Mouse (Mus musculus) cerebellum, postnatal 25 days (tissue): ENCODE measurements around the gene Rnpep.
"Not testable (repeated sequence)": the region's sequence is repeated elsewhere in the genome, so short reads cannot be mapped to it uniquely, and the experiment has no call there.

Source experiments
- DNase-seq, 2 experiments: peaks; one replicate each; pipeline ENCODE4 v3.0.0; 2021; ENCODE audit warnings: mixed read lengths in 2 of 2

The Rnpep gene

GRCm38 (mm10) chr1:135258380-135259127 is 25.3 kb downstream of the Rnpep start, which contains the start of gene Elf3:
Gene Elf3 (minus strand): TSS chr1:135258568.
- peak; percentile 65 to 75 for DNase-seq

- DNase-seq = peak in 1 of 2 experiments; percentile 47
These were observed 27.6 kb downstream of the Rnpep start for GRCm38 (mm10) chr1:135256299-135256698.

GRCm38 (mm10) chr1:135252854-135253253 is 31.0 kb downstream of the Rnpep start:
- DNase-seq = no peak

GRCm38 (mm10) chr1:135251405-135251804 is 32.5 kb downstream of the Rnpep start:
- no peak for DNase-seq

GRCm38 (mm10) chr1:135250706-135251105 is 33.2 kb downstream of the Rnpep start:
- DNase-seq = no peak

- peak; percentile 71 to 80 for DNase-seq
These were observed 35.4 kb downstream of the Rnpep start for GRCm38 (mm10) chr1:135248434-135248850.

- no peak for DNase-seq
These were observed 39.9 kb downstream of the Rnpep start for GRCm38 (mm10) chr1:135244014-135244413.

GRCm38 (mm10) chr1:135240206-135240605 is 43.7 kb downstream of the Rnpep start:
- DNase-seq = not testable (repeated sequence)

GRCm38 (mm10) chr1:135237131-135237851 is 46.6 kb downstream of the Rnpep start:
- DNase-seq = peak in 1 of 2 experiments; percentile 2

- peak in 1 of 2 experiments; percentile 1 for DNase-seq
These were observed 49.1 kb downstream of the Rnpep start for GRCm38 (mm10) chr1:135234771-135235170.

GRCm38 (mm10) chr1:135233961-135234360 is 49.9 kb downstream of the Rnpep start:
- peak in 1 of 2 experiments; percentile 1 for DNase-seq

GRCm38 (mm10) chr1:135231878-135232277 is 52.0 kb downstream of the Rnpep start:
- not testable (repeated sequence) for DNase-seq

- peak; percentile 39 to 54 for DNase-seq
These were observed 56.4 kb downstream of the Rnpep start for GRCm38 (mm10) chr1:135227339-135227950.

- DNase-seq = no peak
These were observed 58.8 kb downstream of the Rnpep start for GRCm38 (mm10) chr1:135224981-135225604.

- peak; percentile 32 to 51 for DNase-seq
These were observed 59.7 kb downstream of the Rnpep start for GRCm38 (mm10) chr1:135224147-135224546.

- no peak for DNase-seq
These were observed 66.2 kb downstream of the Rnpep start for GRCm38 (mm10) chr1:135217607-135218233.

GRCm38 (mm10) chr1:135213772-135214640 is 69.9 kb downstream of the Rnpep start:
- no peak for DNase-seq
